Mouse (Mus musculus): ENCODE measurements around the gene Vps11. TPM values are rescaled to one million over a fixed set of nuclear protein-coding genes. Genes with fewer than 3 reads are reported as not detected.
"Not testable (repeated sequence)": the region's sequence is repeated elsewhere in the genome, so short reads cannot be mapped to it uniquely, and the experiment has no call there.

The Vps11 gene
- polyA plus RNA-seq, 1 experiment from 2014 or later = 27.6 TPM

DNA sequence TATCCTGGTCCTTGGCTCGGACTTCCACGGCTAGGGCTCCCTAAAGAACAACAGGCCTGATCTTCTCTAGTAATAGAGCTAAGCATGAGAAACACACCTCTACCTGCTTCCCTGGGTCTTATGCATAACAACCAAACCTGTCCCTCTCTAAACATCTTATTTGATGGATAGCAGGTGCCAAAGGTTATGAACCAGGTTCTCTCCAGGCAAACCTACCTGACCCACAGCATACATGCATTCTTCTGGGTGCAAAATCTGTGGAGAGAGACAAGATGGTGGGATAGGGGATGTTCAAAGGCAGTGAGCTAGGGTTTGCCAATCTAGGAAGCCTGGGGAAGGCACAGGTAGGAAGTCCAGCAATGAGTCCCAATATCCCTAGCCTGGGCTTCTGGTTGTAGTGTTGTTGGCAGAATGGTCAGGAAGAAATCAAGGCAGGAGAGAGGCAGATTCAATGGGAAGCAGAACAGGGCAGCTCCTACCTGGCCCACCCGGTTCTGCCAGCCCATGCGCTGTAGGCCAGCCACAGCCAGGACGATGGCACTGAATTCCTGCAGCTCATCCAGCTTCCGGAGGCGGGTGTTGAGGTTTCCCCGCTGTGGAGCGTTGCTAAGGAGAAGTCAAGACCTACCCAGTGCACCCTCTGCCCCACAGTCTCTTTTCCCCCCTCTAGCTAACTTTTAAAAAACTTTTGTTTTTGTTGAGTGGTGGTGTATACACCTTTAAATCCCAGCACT lies 23.9 kb downstream of the Vps11 start:
- no peaks in the 10 kb centered on the region for H3K9me3 ChIP-seq (replicated peaks; ENCODE audit: control insufficient read depth, low read length)
- H3K27me3 ChIP-seq (ENCODE audit: control insufficient read depth, insufficient read depth, low read length) = no peaks in the 10 kb centered on the region
- no peak overlapping the region for H3K9ac ChIP-seq (replicated peaks; ENCODE audit: low read length)
- H3K4me1 ChIP-seq (ENCODE audit: control insufficient read depth, insufficient read depth, low read length) = no peaks in the 10 kb centered on the region; the same call in 1 of the 2 replicates
- 0 out of 2 replicates have a peak overlapping the region, but pooled peaks have one; percentile 5 for H3K4me3 ChIP-seq (ENCODE audit: low read depth, low read length)
- WGBS = 69% methylated on average over 9 of the region's 9 CpGs
- DNase-seq (ENCODE audit: low spot score) = no peak
- ATAC-seq (replicated peaks; ENCODE audit: insufficient number of reproducible peaks, low FRiP score, low TSS enrichment, low read depth) = no peak
- H3K4me2 ChIP-seq (ENCODE audit: low read depth, low read length) = no peak overlapping the region; the same call in 1 of the 2 replicates
- H3K27ac ChIP-seq (replicated peaks; ENCODE audit: low read depth, low read length) = no peak overlapping the region; the same call in 1 of the 2 replicates
- H3K36me3 ChIP-seq (replicated peaks; ENCODE audit: control insufficient read depth, insufficient read depth, low read depth, low read length) = peaks cover 16% of the 10 kb centered on the region

DNA sequence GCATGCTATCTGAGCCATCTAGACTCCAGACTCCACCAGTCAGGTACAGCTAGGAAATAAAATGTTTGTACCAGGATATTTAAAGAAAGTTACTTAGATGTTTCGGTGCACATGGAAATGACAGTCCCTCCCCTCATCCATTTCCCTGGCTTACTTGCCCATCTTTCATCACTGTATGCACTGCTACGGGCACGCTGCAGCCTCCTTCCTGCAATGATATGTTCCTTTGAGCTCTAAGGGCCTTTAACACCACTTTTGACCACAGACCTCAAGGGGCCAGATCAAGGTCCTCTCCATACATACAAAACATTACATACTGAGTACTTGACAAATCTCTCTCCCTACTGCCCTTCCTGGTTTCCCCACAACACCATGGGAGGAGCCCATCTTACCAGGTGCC lies 24.5 kb downstream of the Vps11 start:
- no peaks in the 10 kb centered on the region for H3K27me3 ChIP-seq (ENCODE audit: control insufficient read depth, insufficient read depth, low read length)
- H3K9me3 ChIP-seq (replicated peaks; ENCODE audit: control insufficient read depth, low read length) = no peaks in the 10 kb centered on the region
- peak overlapping the region; percentile 67 for H3K4me2 ChIP-seq (ENCODE audit: low read depth, low read length)
- H3K4me1 ChIP-seq (ENCODE audit: control insufficient read depth, insufficient read depth, low read length) = no peaks in the 10 kb centered on the region; the same call in 1 of the 2 replicates
- H3K4me3 ChIP-seq (ENCODE audit: low read depth, low read length) = peak overlapping the region; percentile 99
- DNase-seq (ENCODE audit: low spot score) (no peak), ATAC-seq (replicated peaks; ENCODE audit: insufficient number of reproducible peaks, low FRiP score, low TSS enrichment, low read depth) (no peak)
- H3K9ac ChIP-seq (replicated peaks; ENCODE audit: low read length) = peak overlapping the region; percentile 37
- H3K27ac ChIP-seq (replicated peaks; ENCODE audit: low read depth, low read length) = no peak overlapping the region
- 80% methylated on average over 3 of the region's 3 CpGs for WGBS
- H3K36me3 ChIP-seq (replicated peaks; ENCODE audit: control insufficient read depth, insufficient read depth, low read depth, low read length) = peaks cover 19% of the 10 kb centered on the region

DNA sequence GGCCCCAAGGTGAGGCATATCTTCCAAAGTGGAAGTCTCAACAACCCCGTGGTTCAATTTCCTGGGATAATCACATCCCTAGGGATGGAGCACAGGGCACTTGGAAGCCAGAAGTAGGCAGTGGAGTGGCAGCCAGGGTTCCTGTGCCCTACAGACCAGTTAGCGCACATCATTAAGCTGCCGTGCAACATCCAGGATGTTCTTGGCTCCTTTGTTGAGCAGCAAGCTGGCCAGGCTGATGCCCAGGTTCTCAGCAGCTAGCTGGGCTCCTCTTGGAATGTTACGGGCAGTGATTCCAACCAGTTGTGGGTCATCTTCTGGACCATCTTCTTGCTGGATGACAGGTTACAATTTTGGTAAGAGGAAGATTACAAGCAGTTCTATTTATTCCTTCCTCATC lies 25.0 kb downstream of the Vps11 start:
- 42% methylated on average over 4 of the region's 4 CpGs for WGBS

DNA sequence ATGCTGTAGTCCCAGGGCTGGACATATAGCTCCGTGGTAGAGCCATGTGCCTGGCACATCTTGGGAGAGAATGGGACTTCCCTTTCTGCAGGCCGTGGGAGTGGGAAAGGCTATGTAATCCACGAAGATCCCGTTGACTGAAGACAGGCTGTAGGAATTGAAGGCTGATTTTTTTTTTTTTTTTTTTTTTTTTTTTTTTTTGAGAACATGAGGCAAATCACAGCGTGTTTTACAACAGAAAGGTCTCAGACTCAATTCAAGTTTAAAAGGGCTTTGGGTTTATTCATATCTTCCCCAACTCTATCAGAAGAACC lies 25.4 kb downstream of the Vps11 start:
- no peak for DNase-seq (ENCODE audit: low spot score)
- Histone ChIP-seq H3K27ac (replicated peaks; ENCODE audit: low read depth, low read length) (peak overlapping the region; percentile 91), H3K9me3 (replicated peaks; ENCODE audit: control insufficient read depth, low read length) (no peaks in the 10 kb centered on the region), H3K27me3 (ENCODE audit: control insufficient read depth, insufficient read depth, low read length) (no peaks in the 10 kb centered on the region), H3K9ac (replicated peaks; ENCODE audit: low read length) (peak overlapping the region; percentile 97), H3K4me2 (ENCODE audit: low read depth, low read length) (peak overlapping the region; percentile 67), H3K4me1 (ENCODE audit: control insufficient read depth, insufficient read depth, low read length) (no peaks in the 10 kb centered on the region; the same call in 1 of the 2 replicates), H3K4me3 (ENCODE audit: low read depth, low read length) (peak overlapping the region; percentile 99), H3K36me3 (replicated peaks; ENCODE audit: control insufficient read depth, insufficient read depth, low read depth, low read length) (peaks cover 19% of the 10 kb centered on the region)
- ATAC-seq (replicated peaks; ENCODE audit: insufficient number of reproducible peaks, low FRiP score, low TSS enrichment, low read depth) = no peak
- under 1% methylated on average over 5 of the region's 5 CpGs for WGBS

More for the DNA sequence above, 25.0 kb downstream of the Vps11 start:
- H3K27me3 ChIP-seq (ENCODE audit: control insufficient read depth, insufficient read depth, low read length); H3K9me3 ChIP-seq (replicated peaks; ENCODE audit: control insufficient read depth, low read length); H3K27ac ChIP-seq (replicated peaks; ENCODE audit: low read depth, low read length); DNase-seq (ENCODE audit: low spot score); ATAC-seq (replicated peaks; ENCODE audit: insufficient number of reproducible peaks, low FRiP score, low TSS enrichment, low read depth); H3K4me1 ChIP-seq (ENCODE audit: control insufficient read depth, insufficient read depth, low read length): not testable (repeated sequence)
- Histone ChIP-seq H3K9ac (replicated peaks; ENCODE audit: low read length) (peak overlapping the region; percentile 37), H3K4me3 (ENCODE audit: low read depth, low read length) (peak overlapping the region; percentile 99), H3K4me2 (ENCODE audit: low read depth, low read length) (peak overlapping the region; percentile 67), H3K36me3 (replicated peaks; ENCODE audit: control insufficient read depth, insufficient read depth, low read depth, low read length) (peaks cover 19% of the 10 kb centered on the region)

DNA sequence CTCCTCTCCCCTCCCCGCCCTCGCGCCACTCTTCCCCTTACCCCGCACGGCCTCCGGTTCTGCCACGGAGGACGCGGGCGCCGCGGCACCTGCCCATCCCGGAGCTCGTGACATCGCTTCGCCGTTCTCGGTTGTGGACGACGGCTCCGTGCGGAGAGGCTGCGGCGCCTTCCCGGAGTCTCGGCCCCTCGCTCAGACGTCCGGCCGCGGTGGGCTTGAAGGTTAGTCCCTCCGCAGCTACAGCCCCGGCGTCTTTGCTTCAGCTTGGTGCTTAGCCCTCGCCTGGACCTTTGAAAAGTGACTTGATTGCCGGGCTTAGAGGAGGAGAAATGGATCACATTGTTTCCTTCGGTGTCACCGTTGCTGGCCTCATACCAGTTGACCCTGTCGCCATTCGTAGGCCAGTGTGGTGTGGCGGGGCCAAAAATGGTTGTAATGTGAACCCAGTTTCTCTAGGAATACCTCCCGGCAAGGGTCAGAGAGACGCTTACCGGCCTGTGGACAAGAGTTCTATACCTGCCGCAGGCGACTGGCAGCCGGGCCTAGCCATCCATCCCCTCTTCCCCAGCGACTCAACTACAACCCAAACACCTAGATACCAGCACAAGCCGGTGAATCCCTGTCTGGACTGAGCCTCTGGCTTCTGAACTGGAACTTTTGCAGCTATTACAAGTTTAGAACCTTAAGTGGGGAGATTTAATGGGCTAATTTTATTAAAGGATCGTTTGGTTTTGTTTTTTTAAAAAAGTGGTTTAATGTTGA lies 26.0 kb downstream of the Vps11 start:
- Histone ChIP-seq H3K36me3 (replicated peaks; ENCODE audit: control insufficient read depth, insufficient read depth, low read depth, low read length) (peaks cover 19% of the 10 kb centered on the region), H3K4me1 (ENCODE audit: control insufficient read depth, insufficient read depth, low read length) (no peaks in the 10 kb centered on the region; the same call in 1 of the 2 replicates)

DNA sequence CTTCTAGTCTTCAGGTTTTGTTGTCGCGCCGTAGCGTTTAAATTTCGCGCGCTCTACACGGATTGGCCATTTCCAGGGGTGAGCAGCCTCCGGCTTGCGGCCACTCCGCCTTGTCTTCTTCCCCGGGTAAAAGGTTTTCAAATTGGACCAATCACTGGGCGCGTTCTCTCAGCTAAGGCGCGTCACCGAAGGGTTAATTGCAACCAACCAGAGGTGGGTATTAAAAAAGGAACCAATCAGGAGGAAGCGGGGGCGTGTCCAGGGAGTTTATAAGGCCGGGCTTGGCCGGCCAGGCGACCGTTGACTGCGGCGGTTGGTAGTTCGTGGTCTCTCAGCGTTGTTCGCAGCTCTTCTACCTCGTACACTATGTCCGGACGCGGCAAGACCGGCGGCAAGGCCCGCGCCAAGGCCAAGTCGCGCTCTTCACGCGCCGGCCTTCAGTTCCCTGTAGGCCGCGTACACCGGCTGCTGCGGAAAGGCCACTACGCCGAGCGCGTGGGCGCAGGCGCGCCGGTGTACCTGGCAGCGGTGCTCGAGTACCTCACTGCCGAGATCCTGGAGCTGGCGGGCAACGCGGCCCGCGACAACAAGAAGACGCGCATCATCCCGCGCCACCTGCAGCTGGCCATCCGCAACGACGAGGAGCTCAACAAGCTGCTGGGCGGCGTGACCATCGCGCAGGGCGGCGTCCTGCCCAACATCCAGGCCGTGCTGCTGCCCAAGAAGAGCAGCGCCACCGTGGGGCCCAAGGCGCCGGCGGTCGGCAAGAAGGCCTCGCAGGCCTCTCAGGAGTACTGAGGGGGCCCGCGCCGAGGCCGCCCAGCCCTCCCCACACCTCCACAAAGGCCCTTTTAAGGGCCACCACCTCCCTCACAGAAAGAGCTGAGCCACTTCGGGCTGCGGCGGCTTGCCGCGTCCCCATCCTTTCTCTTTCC lies 26.8 kb downstream of the Vps11 start, which contains the start of gene H2afx:
TSS of gene H2afx (plus strand) at position 299 of the 935 bp plus-strand sequence.
- ATAC-seq (replicated peaks; ENCODE audit: insufficient number of reproducible peaks, low FRiP score, low TSS enrichment, low read depth) (peak; percentile 92), DNase-seq (ENCODE audit: low spot score) (peak; percentile 100)
- Histone ChIP-seq H3K27ac (replicated peaks; ENCODE audit: low read depth, low read length) (peak within 1 kb of the TSS; percentile 91), H3K9me3 (replicated peaks; ENCODE audit: control insufficient read depth, low read length) (no peaks in the 10 kb centered on the region), H3K4me2 (ENCODE audit: low read depth, low read length) (peak within 1 kb of the TSS; percentile 67), H3K27me3 (ENCODE audit: control insufficient read depth, insufficient read depth, low read length) (no peaks in the 10 kb centered on the region), H3K4me3 (ENCODE audit: low read depth, low read length) (peak within 1 kb of the TSS; percentile 99), H3K9ac (replicated peaks; ENCODE audit: low read length) (peak within 1 kb of the TSS; percentile 97), H3K36me3 (replicated peaks; ENCODE audit: control insufficient read depth, insufficient read depth, low read depth, low read length) (peaks cover 19% of the 10 kb centered on the region), H3K4me1 (ENCODE audit: control insufficient read depth, insufficient read depth, low read length) (no peaks in the 10 kb centered on the region; the same call in 1 of the 2 replicates)
- WGBS = under 1% methylated on average over 88 of the region's 91 CpGs

More for the DNA sequence above, 26.0 kb downstream of the Vps11 start:
- Histone ChIP-seq H3K4me2 (ENCODE audit: low read depth, low read length) (peak overlapping the region; percentile 67), H3K9me3 (replicated peaks; ENCODE audit: control insufficient read depth, low read length) (no peaks in the 10 kb centered on the region), H3K9ac (replicated peaks; ENCODE audit: low read length) (peak overlapping the region; percentile 97), H3K27ac (replicated peaks; ENCODE audit: low read depth, low read length) (peak overlapping the region; percentile 91), H3K4me3 (ENCODE audit: low read depth, low read length) (peak overlapping the region; percentile 99), H3K27me3 (ENCODE audit: control insufficient read depth, insufficient read depth, low read length) (no peaks in the 10 kb centered on the region)
- no peak for ATAC-seq (replicated peaks; ENCODE audit: insufficient number of reproducible peaks, low FRiP score, low TSS enrichment, low read depth)
- DNase-seq (ENCODE audit: low spot score) = peak; percentile 38
- under 1% methylated on average over 49 of the region's 50 CpGs for WGBS

DNA sequence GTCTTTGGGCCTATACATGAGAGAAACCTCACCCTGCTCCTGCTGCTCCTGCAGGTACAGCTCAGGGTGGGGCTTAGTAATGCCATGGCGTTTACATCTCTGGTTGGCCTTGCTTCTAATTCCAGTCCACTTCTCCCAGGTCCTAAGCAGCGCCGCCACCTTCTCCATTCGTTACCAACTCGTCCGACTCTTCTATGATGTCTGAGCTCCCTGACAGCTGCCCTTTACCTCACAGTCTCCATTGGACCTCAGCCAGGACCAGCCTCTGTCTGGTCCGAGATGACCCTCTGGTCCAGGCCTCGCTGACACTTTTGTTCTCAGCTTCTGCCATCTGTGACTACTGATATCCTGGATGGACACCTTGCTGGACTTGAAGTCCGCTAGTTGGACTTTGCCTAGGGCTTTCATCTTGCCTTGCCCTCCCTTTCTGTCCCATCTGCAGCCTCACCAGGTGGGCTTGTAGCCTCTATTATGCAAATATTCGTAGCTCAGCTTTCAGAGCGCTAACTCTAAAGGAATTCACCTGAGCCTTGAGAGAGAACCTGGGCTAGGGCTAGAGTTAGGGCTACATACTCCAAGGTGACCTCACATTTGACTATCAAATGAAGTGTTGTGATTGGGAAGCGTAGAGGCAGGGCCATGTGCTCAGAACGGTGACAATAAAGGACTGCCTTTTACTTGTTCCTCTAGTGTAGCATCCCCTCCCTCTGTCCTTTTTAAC lies 28.4 kb downstream of the Vps11 start:
- WGBS = 95% methylated on average over 13 of the region's 13 CpGs
- H3K4me1 ChIP-seq (ENCODE audit: control insufficient read depth, insufficient read depth, low read length) = no peaks in the 10 kb centered on the region; the same call in 1 of the 2 replicates
- H3K36me3 ChIP-seq (replicated peaks; ENCODE audit: control insufficient read depth, insufficient read depth, low read depth, low read length) = peaks cover 19% of the 10 kb centered on the region
- H3K27ac ChIP-seq (replicated peaks; ENCODE audit: low read depth, low read length) = no peak overlapping the region
- H3K4me3 ChIP-seq (ENCODE audit: low read depth, low read length) = no peak overlapping the region
- ATAC-seq (replicated peaks; ENCODE audit: insufficient number of reproducible peaks, low FRiP score, low TSS enrichment, low read depth) (no peak), DNase-seq (ENCODE audit: low spot score) (no peak)
- no peaks in the 10 kb centered on the region for H3K27me3 ChIP-seq (ENCODE audit: control insufficient read depth, insufficient read depth, low read length)
- no peaks in the 10 kb centered on the region for H3K9me3 ChIP-seq (replicated peaks; ENCODE audit: control insufficient read depth, low read length)
- H3K4me2 ChIP-seq (ENCODE audit: low read depth, low read length) = no peak overlapping the region
- H3K9ac ChIP-seq (replicated peaks; ENCODE audit: low read length) = no peak overlapping the region

All from embryonic facial prominence, embryonic 11.5 days (tissue).